Mouse (Mus musculus): ENCODE measurements around the gene Pou3f3. TPM values are rescaled to one million over a fixed set of nuclear protein-coding genes. Genes with fewer than 3 reads are reported as not detected.

The Pou3f3 gene
- polyA plus RNA-seq, 1 experiment = 11.3 TPM

GRCm38 (mm10) chr1:42710234-42710633, 14.7 kb downstream of the Pou3f3 start:
- no peak for DNase-seq (ENCODE audit: low read depth)

- DNase-seq (ENCODE audit: low read depth) = no peak
Measured at GRCm38 (mm10) chr1:42710995-42711394, 15.4 kb downstream of the Pou3f3 start.

- no peak for DNase-seq (ENCODE audit: low read depth)
Measured at GRCm38 (mm10) chr1:42711456-42712310, 16.1 kb downstream of the Pou3f3 start.

GRCm38 (mm10) chr1:42712311-42712690, 16.7 kb downstream of the Pou3f3 start:
- no peak for DNase-seq (ENCODE audit: low read depth)

- DNase-seq (ENCODE audit: low read depth) = no peak
Measured at GRCm38 (mm10) chr1:42713104-42713932, 17.8 kb downstream of the Pou3f3 start.

- no peak for DNase-seq (ENCODE audit: low read depth)
Measured at GRCm38 (mm10) chr1:42714016-42714931, 18.7 kb downstream of the Pou3f3 start.

GRCm38 (mm10) chr1:42718549-42718948, 23.0 kb downstream of the Pou3f3 start:
- DNase-seq (ENCODE audit: low read depth) = no peak

- no peak for DNase-seq (ENCODE audit: low read depth)
Measured at GRCm38 (mm10) chr1:42721353-42721752, 25.8 kb downstream of the Pou3f3 start.

GRCm38 (mm10) chr1:42723769-42724300, 28.3 kb downstream of the Pou3f3 start:
- DNase-seq (ENCODE audit: low read depth) = no peak

GRCm38 (mm10) chr1:42724881-42725280, 29.3 kb downstream of the Pou3f3 start:
- DNase-seq (ENCODE audit: low read depth) = no peak

GRCm38 (mm10) chr1:42727161-42727560, 31.6 kb downstream of the Pou3f3 start:
- DNase-seq (ENCODE audit: low read depth) = no peak

GRCm38 (mm10) chr1:42727676-42728075, 32.1 kb downstream of the Pou3f3 start:
- no peak for DNase-seq (ENCODE audit: low read depth)

GRCm38 (mm10) chr1:42741383-42742241, 46.0 kb downstream of the Pou3f3 start:
- DNase-seq (ENCODE audit: low read depth) = no peak

- no peak for DNase-seq (ENCODE audit: low read depth)
Measured at GRCm38 (mm10) chr1:42742242-42742560, 46.6 kb downstream of the Pou3f3 start.

- DNase-seq (ENCODE audit: low read depth) = no peak
Measured at GRCm38 (mm10) chr1:42745047-42745446, 49.5 kb downstream of the Pou3f3 start.

- no peak for DNase-seq (ENCODE audit: low read depth)
Measured at GRCm38 (mm10) chr1:42749536-42750292, 54.1 kb downstream of the Pou3f3 start.

Measured in gonadal fat pad, adult 2 months (tissue).